Mouse (Mus musculus): ENCODE results near the gene Htra1. TPM values are rescaled to one million over a fixed set of nuclear protein-coding genes. Genes with fewer than 3 reads are reported as not detected.

Gene Htra1
- total and polyA plus RNA-seq, 3 experiments = not detected

GRCm38 (mm10) chr7:130902929-130903328, 33.0 kb upstream of the Htra1 start:
- no peak for TF ChIP-seq ZC3H11A (IDR thresholded peaks at IDR 0.05; ENCODE audit: low read depth, low read length)
- TF ChIP-seq TAL1 (IDR thresholded peaks at IDR 0.05; ENCODE audit: low read length) = no peak
- TF ChIP-seq JUND (IDR thresholded peaks at IDR 0.05; ENCODE audit: low read depth, low read length) = no peak
- TF ChIP-seq MYC (IDR thresholded peaks at IDR 0.05; ENCODE audit: low read depth, low read length) = 0 out of 2 replicates have a peak, but pooled peaks have one; percentile 6
- TF ChIP-seq ETS1 (IDR thresholded peaks at IDR 0.05; ENCODE audit: low read depth, low read length) = no peak
- TF ChIP-seq NELFE (IDR thresholded peaks at IDR 0.05; ENCODE audit: low read depth, low read length) = no peak
- peak; percentile 67 for TF ChIP-seq MXI1 (IDR thresholded peaks at IDR 0.05; ENCODE audit: low read depth, low read length)
- TF ChIP-seq KAT2A (conservative IDR thresholded peaks at IDR 0.05; ENCODE audit: low read depth, low read length) = no peak
- no peak for TF ChIP-seq GATA1 (IDR thresholded peaks at IDR 0.05; ENCODE audit: low read depth, low read length)
- TF ChIP-seq RCOR1 (IDR thresholded peaks at IDR 0.05; ENCODE audit: low read depth, low read length) = no peak
- TF ChIP-seq MEF2A (IDR thresholded peaks at IDR 0.05; ENCODE audit: extremely low read depth, insufficient replicate concordance, low read depth, low read length, poor library complexity, severe bottlenecking) = no peak
- no peak for TF ChIP-seq ELF1 (IDR thresholded peaks at IDR 0.05; ENCODE audit: low read depth, low read length)
- 0 out of 4 replicates have a peak, but pooled peaks of 1 of the 2 experiments have one; percentile 1 for TF ChIP-seq USF2 (IDR thresholded peaks at IDR 0.05; ENCODE audit: borderline replicate concordance in 1 of 2, insufficient read depth in 1 of 2, low read depth in 1 of 2, low read length in 2 of 2)
- TF ChIP-seq USF1 (IDR thresholded peaks at IDR 0.05; ENCODE audit: low read depth, low read length) = peak; percentile 72
- no peak for TF ChIP-seq POLR2AphosphoS2 (IDR thresholded peaks at IDR 0.05; ENCODE audit: low read length)
- TF ChIP-seq BHLHE40 (IDR thresholded peaks at IDR 0.05; ENCODE audit: borderline replicate concordance, low read depth, low read length) = no peak; the same call in 1 of the 2 replicates
- TF ChIP-seq NRF1 (IDR thresholded peaks at IDR 0.05; ENCODE audit: insufficient read depth, low read depth, low read length, poor library complexity, severe bottlenecking) = no peak
- no peak for TF ChIP-seq CHD1 (IDR thresholded peaks at IDR 0.05; ENCODE audit: low read depth, low read length)
- TF ChIP-seq POLR2AphosphoS5 (IDR thresholded peaks at IDR 0.05; ENCODE audit: borderline replicate concordance, low read depth, low read length) = no peak
- H3K27me3 ChIP-seq (ENCODE audit: control insufficient read depth in 1 of 2, insufficient read depth in 2 of 2, low read length in 2 of 2) = no peaks in the 10 kb centered on the region
- peak overlapping the region; percentile 61 for H3K9ac ChIP-seq (ENCODE audit: control insufficient read depth, low read depth, low read length, poor library complexity, severe bottlenecking)
- peak overlapping the region; percentile 71 for H3K4me3 ChIP-seq (ENCODE audit: control insufficient read depth in 1 of 2, insufficient read depth in 1 of 2, low read depth in 2 of 2, low read length in 2 of 2)
- peak; percentile 72 for DNase-seq (ENCODE audit: low read depth, low spot score)
- H3K4me1 ChIP-seq (ENCODE audit: control insufficient read depth in 1 of 2, insufficient read depth in 2 of 2, low read length in 2 of 2) = peaks cover 22 to 24% of the 10 kb centered on the region in 2 experiments
- H3K27ac ChIP-seq (ENCODE audit: control insufficient read depth, low read depth, low read length) = peak overlapping the region; percentile 92
- peaks cover 0 to 31% of the 10 kb centered on the region in 2 experiments; a peak in 3 of 4 replicates for H3K36me3 ChIP-seq (ENCODE audit: control insufficient read depth in 1 of 2, insufficient read depth in 2 of 2, low read length in 2 of 2)
- H3K79me2 ChIP-seq (ENCODE audit: control insufficient read depth, insufficient read depth, low read length, poor library complexity) = peaks cover 6% of the 10 kb centered on the region
- H3K9me3 ChIP-seq (replicated peaks; ENCODE audit: insufficient read depth, low read length) = no peaks in the 10 kb centered on the region
